Mouse (Mus musculus): ENCODE data around the gene Dysf.

Gene Dysf

DNA sequence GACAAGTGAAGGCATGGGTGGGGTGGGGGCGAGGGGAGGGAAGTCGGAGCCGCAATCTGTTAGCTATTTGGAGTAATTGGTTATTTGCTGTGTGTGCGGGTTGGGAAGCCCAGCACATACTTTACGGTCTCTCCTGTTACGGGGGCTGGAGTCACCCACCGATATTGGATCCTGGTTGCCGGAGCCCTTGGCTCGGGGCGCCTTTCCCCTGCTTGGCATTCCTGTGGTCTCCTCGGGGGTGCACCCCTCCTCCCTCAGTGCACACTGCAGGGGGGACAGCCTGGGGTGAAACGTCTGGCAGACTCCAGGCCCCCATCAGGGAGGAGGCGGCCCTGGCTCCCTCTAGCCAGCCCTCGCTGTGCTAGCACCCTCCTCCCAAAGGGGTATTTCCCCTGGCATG is 159.2 kb downstream of the Dysf start:
- DNase-seq (ENCODE audit: low read depth, low spot score) = no peak

DNA sequence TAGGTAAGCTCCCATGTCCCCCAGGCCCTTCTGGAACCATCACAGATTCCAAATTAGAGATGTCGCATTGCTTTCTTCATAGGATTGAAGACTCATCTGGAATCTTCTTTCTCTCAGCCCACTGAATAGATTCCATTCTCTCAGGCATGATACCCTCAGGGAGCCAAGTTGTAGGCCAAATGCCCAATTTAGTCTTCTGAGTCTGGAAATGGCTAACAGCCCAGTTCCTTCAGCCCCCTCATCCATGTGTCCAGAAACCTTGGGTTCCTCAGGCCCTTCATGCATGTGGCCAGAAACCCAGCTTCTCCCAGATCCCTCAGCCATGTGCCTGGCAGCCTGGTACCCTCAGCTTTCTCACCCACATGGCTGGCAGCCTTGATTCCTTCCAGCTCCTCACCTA is 160.2 kb downstream of the Dysf start:
- no peak for DNase-seq (ENCODE audit: low read depth, low spot score)

DNA sequence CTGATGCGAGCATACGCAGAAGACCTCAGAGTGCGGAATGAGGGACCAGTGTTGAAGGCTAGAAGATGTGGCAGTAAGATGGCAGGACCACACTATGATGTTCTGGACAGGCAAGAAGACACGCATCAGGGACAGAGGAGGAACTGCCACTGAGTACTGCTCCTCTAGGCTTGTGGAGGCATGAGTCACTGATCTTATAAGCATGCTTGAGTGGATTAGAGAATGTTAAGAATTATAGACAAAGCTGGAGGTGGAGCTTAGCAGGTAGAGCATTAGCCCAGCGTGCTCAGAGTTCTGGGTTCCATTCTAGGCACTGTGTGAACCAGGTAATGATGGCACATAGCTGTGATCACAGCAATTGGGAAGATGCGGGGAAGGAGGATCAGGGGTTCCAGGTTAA is 165.2 kb downstream of the Dysf start:
- no peak for DNase-seq (ENCODE audit: low read depth, low spot score)

DNA sequence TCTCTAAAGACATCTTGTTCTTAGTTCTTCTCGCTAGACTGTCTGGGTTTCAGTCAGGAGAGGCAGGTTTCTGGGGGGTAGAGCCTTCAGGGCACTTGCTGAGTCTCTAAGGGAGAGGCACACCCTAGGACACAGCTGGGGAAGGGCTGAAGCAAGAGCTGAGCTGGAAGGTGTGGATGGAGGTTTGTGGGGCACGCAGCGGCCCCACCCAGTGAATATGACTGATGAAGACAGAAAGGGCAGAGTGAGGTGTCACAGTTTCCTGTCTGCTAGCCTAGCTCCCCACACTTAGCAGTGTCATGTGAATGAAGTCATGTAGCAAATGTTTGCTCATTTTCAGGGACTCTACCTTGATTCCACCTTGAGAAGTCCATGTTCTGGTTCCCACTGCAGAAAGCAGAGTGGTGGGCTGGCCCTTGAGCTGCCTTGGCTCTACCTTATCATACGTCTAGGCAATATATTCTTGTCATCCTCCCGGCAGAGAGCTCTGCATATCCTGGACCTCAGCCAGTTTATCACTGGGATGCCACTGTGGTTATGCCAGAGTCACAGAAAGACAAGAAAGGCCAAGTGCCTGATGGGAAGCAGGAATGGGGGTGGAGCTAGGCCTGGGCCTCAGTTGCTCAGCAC is 170.5 kb downstream of the Dysf start:
- no peak for DNase-seq (ENCODE audit: low read depth, low spot score)

DNA sequence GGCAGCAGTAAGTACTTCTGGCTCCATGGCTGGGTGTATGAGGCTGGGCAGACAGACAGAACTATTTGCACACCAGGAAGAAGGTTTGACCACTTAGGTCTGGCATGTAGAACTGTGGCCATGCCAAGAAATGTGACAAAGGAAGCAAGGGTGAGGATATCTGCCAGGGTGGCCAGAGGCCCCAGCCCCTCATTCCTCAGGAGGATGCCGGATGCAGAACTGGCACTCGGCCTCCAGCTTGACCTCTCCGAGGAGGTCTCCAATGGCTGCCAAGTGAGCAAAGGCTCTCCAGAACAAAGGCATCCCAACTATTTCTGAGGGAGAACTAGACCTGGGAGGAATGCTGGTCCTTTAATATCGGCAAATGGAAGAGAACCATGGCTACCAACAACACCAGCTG is 173.1 kb downstream of the Dysf start:
- no peak for DNase-seq (ENCODE audit: low read depth, low spot score)

DNA sequence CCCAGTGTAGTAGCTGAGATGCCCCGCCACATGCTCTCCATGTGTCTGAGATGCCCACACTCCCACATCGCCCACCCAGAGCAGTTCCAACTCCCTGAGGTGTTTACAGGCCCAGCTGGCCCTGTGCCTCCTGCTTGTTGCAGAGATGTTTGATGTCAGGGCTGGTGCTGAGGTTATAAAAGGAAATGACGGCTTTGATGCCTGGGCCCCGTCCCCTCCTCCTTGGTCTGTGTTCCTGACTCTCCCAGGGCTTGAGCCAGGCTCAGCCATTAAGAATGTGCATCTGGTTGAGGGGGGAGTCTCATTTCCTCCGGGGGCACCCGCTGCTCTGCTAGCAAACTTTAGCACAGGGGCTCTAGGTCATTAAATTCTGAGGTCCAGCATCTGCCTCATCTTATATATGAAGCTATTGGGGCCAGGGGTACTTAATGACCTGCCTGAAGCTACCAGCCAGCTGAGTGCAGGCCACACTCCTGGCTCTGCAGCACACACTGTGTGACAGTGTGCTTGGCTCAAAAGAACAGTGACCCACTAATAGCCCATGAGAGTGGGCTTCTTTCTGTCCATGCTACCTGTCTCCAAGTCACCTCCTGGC is 183.4 kb downstream of the Dysf start:
- DNase-seq (ENCODE audit: low read depth, low spot score) = no peak

DNA sequence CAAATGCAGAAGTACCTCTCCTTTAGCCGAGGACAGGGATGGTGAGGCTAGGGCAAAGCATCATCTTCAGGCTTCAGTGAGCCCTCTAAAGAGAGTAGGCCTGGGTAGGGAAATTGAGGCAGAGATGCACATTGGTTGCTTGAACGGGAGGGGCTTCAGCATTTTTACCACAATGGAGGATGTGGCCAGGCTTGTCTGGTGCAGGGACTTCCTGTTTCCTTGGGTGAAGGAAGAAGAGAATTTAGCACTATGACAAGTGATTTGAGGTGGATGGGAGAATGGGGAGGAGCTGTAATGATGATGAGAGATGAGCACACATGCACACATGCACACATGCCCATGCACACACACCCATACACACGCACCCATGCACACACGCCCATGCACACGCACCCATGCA is 188.1 kb downstream of the Dysf start:
- DNase-seq (ENCODE audit: low read depth, low spot score) = no peak

DNA sequence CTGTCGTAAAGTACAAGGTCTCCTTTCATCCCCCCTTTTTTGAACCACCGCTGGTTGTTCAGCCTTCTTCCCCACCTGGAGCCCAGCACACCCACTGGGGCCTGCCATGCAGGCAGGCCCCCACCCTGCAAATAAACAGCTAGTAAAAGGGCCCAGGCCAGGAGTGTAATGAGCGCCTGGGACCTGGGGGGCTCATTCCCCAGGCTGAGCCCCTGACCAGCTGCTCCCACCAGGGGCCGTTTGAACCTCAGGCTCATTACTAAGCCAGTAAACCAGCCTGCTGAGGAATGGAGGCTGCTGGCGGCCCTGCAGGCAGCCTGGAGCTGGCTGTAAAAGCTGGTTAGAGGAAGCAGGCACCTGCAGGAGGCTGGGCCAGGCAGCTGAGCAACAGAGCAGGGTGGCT is 189.4 kb downstream of the Dysf start:
- DNase-seq (ENCODE audit: low read depth, low spot score) = no peak

DNA sequence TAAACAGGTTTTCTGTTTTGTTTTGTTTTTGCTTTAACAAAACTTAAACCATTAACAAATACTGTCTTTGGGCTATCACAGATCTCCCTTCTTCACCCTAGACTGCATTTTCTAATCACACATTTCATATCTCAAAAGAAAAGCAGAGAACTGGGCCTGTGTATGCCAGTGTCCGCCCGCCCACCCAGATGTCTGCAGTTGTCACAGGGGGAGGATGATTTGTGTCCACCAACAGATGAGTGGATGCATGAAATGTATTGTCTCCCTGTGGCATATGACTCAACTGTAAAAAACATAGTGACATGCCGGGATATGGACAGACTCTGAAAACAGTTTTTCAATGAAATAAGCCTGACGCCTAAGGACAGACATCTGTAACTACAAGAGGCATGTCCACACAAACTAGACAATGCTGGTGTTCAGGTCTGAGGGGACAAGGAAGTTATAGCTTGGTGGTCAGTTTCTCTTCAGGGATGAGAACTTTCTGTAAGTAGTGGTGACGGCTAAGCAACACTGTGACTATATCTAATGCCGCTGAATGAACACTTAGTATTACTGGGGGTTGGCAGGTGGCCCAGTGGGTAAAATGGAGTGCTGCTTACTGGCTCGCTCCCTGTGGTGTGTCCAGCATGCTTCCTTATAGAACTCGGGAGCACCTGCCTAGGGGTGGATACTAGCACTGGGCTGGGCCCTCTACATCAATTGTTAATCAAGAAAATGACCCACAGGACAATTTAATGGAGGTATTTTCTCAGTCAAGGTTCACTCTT is 193.5 kb downstream of the Dysf start:
- DNase-seq (ENCODE audit: low read depth, low spot score) = no peak

DNA sequence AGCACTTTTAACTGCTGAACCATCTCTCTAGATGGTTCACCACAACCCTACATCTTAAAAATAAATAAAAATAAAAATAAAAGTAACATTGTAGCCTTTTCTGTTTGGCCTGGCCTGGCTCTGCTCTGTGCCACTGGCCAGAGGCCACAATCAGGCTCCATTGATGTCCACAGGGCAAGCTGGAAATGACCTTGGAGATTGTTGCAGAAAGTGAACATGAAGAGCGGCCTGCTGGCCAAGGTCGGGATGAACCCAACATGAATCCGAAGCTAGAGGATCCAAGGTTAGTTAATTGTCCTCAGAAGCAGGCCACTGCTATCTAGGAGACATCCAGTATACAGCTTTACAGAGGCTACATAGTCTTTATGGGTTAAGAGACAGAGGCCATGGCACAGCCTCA is 197.2 kb downstream of the Dysf start:
- DNase-seq (ENCODE audit: low read depth, low spot score) = no peak

DNA sequence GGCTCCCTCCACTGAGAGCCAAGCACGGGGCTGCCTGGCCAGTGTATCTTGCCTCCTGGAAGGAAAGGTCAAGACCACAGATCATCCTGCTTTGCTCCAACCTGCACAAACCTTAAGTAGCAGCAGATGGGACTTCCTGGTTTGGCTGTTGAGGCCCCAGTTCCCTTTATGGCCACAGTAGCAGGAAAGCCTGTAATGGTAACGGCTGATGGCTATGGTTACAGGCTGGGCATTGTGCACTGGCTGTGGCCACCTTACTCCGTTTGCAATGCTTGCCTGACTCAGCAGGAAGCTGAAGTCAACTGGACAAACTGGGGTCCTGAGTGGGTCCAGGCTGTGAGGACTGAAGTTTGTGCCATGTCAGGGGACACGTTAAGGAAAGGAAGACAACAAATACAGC is 200.2 kb downstream of the Dysf start:
- no peak for DNase-seq (ENCODE audit: low read depth, low spot score)

DNA sequence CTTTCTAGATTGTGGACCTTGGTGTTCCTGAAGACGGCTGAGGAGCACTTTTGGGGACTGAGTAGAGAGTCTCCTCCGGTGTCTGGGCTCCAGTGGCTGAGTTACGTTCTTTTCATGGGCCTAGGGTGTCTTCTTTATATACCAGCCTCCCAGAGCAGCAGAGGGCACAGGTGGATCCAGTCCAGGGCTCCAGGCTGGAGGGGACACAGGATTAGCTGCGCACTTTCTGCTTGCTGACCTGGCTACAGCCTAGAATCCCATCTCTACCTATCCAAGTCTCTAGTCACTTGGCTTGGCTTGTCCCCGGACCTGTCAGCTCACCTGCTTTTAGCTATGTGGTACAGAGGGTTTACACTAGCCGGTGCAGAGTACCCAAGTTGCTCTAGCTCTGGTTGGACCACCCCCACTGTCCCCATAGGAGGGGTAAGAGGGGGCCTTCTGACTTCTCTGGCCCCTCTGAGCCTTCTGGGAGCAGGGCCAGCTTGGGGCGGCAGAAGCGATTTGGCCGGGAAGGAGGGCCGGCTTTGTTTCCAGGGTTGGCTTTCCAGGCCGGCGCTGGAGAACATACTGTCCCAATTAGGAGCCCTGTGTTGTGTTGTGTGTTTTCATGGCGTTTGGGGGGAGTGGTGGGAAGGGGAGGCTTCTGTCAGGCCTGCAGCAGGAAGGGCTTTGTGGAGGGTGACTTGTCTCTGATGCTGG is 201.5 kb downstream of the Dysf start:
- no peak for DNase-seq (ENCODE audit: low read depth, low spot score)

DNA sequence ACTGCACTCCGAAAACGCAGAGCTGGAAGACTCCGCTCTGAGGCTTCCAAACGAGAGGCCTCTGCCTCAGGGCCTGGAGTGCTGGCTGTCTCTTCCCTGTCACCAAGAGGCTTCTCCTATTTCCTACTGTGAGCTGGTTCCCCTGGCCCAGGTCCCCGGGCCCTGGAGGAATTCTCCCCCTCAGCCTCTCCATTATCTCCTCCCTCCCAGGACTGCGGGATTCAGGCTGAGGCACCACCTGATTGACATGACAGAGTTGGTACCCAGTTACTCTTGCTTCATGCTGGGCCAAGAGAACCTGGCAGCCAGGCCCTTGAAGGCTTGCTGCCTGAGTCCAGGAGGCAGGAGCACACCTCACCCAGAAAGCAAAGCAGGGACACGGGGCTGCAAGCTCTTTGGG is 203.1 kb downstream of the Dysf start:
- no peak for DNase-seq (ENCODE audit: low read depth, low spot score)

DNA sequence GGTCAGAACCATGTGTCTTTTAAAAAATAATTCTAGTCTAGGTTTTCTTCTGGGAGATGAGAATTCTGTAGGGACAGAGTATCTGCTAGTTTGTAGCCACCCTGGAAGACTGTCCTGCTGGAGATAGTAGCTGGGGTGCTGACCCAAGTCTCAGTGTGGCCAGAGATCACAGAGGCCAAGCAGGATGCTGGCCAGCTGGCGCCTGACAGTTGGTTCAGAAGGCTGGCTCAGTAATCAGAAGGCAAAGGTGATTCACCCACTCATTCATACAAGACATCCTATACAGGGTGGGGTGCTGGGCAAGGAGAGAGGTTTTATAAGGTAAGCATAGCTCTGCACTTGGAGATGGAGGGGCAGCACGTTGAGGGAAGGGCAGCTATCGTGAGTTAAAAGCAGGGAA is 204.7 kb downstream of the Dysf start:
- no peak for DNase-seq (ENCODE audit: low read depth, low spot score)

DNA sequence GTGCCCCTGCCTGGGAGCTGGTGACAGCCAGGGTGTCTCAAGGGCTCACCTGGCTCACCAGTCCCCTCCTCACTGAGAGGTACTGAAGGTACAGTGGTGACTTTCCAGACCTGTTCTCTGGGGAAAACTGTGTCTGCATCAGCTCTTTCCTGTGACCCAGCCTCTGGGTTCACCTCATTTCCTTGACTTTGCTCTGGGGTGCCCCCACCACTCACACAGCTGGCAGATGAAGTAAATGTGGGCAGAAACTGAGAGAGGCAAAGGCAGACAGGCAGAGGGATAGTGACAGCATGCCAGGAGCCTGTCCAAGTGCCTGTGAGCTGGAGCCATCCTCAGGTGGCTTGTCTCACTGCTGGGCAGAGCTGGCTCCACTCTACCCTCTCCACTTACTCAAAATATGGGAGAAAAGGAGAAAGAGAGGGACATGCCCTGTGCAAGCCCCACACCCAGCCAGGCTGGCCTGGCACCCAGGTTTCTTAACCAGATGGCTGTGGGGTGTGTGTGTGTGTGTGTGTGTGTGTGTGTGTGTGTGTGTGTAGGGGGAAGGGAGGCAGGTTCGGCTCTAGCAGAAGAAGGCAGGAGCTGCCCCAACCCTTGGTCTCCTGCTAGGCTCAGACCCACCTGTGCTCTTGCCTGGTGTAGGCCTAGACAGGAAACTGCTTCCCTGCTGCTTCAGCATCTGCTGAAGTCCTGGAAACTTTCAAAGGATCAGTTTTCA is 209.0 kb downstream of the Dysf start:
- no peak for DNase-seq (ENCODE audit: low read depth, low spot score)

DNA sequence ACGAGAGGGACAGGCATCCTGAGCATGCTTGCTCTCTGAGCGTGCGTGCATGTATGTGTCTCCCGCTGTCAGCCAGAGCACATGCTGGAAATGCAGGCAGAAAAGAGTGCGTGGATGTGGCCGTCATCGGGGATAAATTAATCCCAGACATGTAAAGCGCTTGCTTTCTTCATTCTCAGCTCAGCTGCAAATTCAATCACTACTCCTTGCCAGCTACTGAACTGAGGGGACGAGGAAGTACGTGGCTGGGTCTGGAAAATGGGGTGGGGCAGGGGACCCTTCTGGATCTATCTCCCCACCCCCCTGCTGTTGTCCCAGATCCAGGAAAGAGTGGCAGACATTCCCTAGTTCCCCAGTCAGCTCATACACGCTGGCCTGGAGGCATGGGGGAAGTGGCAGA is 210.7 kb downstream of the Dysf start:
- DNase-seq (ENCODE audit: low read depth, low spot score) = no peak

DNA sequence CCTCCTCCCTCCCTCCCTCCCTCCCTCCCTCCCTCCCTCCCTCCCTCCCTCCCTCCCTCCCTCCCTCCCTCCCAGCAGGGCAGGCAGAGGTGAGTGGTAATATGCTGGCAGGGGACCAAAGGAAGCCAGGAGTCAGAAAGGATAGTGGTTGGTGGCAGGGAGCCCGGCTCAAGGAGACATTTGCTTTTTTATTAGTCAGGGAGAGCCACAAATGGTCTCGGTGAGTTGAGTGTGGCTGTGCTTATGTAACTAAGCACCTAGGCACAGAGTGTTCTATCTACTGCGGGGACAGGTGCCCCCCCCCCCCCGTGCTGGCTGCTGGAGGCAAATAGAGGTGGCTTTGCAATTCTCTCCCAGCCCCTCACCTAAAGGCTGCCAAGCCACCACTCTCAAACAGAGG is 216.5 kb downstream of the Dysf start:
- no peak for DNase-seq (ENCODE audit: low read depth, low spot score)

DNA sequence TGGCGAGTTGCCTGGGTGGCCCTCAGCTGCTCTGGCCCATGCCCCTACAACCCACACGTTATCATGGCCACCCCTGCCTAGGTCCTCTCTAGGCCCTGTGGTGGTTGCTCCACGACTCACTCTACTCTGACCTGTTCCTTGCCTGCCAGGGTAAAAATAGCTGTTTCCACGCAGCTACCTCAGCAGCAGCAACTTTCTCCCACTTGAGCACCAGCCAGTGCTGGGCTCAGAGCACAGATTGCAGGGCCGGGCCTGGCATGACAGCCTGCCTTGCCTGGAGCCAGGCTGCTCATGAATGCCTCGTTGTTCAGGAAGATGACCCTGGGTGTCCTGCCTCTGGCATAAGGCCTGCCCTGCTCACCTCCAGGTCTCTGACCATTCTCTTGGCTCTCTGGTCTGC is 217.2 kb downstream of the Dysf start:
- DNase-seq (ENCODE audit: low read depth, low spot score) = no peak

DNA sequence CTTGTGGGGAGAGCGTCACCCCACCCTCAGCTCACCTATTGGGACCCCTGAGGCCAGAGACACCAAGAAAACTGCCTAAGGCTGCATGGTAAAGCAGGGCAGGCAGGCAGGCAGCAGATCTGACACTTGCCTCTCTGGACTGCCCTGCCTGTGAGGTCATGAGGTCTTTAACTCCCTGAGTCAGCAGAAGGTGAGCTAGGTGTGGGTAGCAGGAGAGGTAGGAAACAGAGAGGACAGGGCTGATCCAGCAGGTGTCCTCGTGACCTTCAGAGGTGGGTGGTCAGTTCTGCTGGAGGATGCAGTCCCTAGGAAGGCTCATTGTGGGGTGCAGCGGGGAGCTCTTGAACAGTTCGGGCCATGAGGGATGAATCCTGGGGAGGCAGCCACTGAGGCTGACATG is 219.8 kb downstream of the Dysf start:
- DNase-seq (ENCODE audit: low read depth, low spot score) = no peak

DNA sequence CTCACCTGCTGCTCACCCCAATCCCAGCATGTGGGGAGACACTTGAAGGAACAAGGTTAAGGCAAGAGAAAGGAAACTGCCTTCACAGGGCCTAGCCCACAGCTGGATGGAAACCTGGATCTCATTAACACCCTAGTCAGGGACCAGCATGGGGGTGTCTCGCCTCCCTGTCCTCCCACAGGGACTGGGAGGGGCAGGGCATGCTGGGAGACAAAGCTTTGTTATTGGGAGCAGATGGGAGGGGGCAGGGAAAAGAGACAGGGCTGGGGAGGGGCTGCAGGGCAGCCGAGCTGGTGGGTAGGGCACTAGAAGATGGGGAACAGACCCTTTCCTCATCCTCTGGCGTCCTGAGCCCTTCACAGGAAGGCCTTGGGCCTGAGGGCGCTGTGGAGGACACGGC is 220.4 kb downstream of the Dysf start:
- DNase-seq (ENCODE audit: low read depth, low spot score) = no peak

DNA sequence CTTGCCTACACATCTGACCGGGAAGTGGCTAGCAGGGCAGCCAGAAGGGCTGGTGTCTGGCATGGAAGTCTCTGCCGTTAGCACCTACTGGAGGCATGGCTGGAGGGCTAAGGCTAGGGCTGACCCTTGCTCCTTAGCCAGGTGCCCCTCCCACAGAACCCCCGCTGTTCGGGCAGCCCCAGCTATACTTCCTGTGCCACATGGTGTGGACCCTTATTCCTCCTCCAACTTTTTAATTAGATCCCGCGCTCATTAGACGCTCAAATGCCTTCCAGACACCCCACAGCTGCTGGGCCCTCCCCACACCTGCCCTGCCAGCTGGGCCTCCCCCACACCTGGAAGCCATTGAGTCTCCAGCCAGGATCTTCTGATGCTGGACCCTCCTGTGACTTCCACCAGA is 221.3 kb downstream of the Dysf start:
- no peak for DNase-seq (ENCODE audit: low read depth, low spot score)

DNA sequence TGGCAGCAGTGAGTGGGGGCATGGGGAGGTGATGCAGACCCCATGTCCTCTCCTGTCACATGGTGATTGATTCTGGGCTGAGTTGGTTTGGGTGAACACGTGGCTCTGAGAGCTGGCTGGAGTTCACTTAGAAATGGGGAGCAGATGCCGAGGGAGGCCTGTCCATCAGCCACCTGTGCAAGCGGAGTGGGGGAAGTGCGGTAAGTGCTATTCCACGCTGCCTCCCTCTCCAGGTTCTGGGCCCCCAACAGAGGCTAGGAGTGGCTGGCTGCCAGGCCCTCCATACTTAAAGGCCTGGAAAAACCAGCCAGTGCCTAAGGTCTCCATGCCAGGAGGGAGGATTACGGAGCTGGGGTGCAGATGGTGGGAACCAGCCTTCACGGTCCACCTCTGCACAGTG is 222.7 kb downstream of the Dysf start:
- DNase-seq (ENCODE audit: low read depth, low spot score) = no peak
